Mouse (Mus musculus) neural tube, embryonic 14.5 days (tissue): ENCODE data around the gene Opcml. TPM values are rescaled to one million over a fixed set of nuclear protein-coding genes. Genes with fewer than 3 reads are reported as not detected.

Experiments
- ATAC-seq: fragments of 200-750 bp; cut with Nextera tagmentation; 2 replicates; pipeline ENCODE4 v1.8.0; 2017; ENCODE audit warnings: low read depth, mild to moderate bottlenecking, moderate TSS enrichment, moderate library complexity
- H3K27ac ChIP-seq: fragments of 300-500 bp; sonication (generic); 2 replicates; pipeline ENCODE4 v1.5.1; 2014; ENCODE audit warnings: low read depth, mild to moderate bottlenecking, control low read depth, low read length, moderate library complexity, mixed read lengths
- H3K27me3 ChIP-seq: fragments of 300-500 bp; sonication (generic); 2 replicates; pipeline ENCODE4 v1.6.1; 2014; ENCODE audit warnings: low read length; ENCODE audit not compliant: control insufficient read depth, insufficient read depth
- H3K36me3 ChIP-seq: fragments of 300-500 bp; sonication (generic); 2 replicates; pipeline ENCODE4 v1.6.1; 2014; ENCODE audit warnings: low read length, mixed read lengths; ENCODE audit not compliant: control insufficient read depth, insufficient read depth
- H3K4me1 ChIP-seq: fragments of 300-500 bp; sonication (generic); 2 replicates; pipeline ENCODE4 v1.6.1; 2014; ENCODE audit warnings: low read length; ENCODE audit not compliant: control insufficient read depth, insufficient read depth
- H3K4me2 ChIP-seq: fragments of 300-500 bp; sonication (generic); 2 replicates; pipeline ENCODE4 v1.6.1; 2014; ENCODE audit warnings: mild to moderate bottlenecking, low read depth, low read length, control low read depth
- H3K4me3 ChIP-seq: fragments of 300-500 bp; sonication (generic); 2 replicates; pipeline ENCODE4 v1.5.1; 2014; ENCODE audit warnings: low read depth, low read length, control low read depth, mixed read lengths
- H3K9ac ChIP-seq: fragments of 300-500 bp; sonication (generic); replicated peaks from 2 replicates; pipeline ENCODE4 v1.6.1; 2014; ENCODE audit warnings: low read depth, mild to moderate bottlenecking, control low read depth, low read length, mixed read lengths
- H3K9me3 ChIP-seq: fragments of 300-500 bp; sonication (generic); 2 replicates; pipeline ENCODE4 v1.6.1; 2016; ENCODE audit warnings: low read length; ENCODE audit not compliant: control insufficient read depth
- WGBS: fragments of 180-500 bp; shearing (Covaris S2); extraction: QIAGEN DNeasy Blood & Tissue Kit; methylation state at CpG from one replicate; pipeline ENCODE4 v1.1.7; 2014; 5-methylcytosine and 5-hydroxymethylcytosine counted together
- polyA plus RNA-seq: library from polyadenylated mRNA; unstranded; fragments of >200 nt; fragmentation: Nextera tagmentation; extraction: Ambion mirVana; gene quantifications from 2 replicates; pipeline ENCODE4 v1.2.1, GENCODE M21; 2014

The Opcml gene
- polyA plus RNA-seq, 1 experiment from 2014 or later = 49.3 TPM

DNA sequence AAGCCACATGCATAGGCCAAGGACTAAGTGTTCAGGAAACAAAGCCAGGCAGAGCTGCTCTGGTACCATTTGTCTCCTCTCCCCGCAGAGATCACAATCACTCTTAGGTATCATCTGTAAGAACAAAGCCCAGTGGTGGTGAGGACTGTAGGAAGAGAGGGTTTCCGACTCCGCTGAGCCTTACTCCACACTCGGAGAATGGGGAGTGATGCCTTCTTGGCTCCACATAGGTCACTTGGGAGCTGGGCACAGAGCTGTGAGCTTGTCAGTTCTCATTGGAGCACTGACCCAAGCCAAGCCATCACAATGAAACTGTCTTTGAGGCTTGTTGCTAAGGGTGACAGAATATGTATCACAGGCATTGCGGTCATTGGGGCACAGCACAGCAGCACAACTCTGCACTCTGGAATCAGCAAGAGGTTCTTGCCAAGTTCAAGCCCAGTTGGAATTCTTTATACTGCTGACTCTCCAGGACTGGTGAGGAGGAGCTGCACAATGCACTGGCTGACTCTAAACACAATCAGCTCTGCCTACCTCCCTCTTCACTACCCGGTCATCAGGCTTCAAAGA lies 517.0 kb downstream of the Opcml start:
- H3K4me2 ChIP-seq = no peak overlapping the region
- H3K4me3 ChIP-seq = no peak overlapping the region
- WGBS = 79% methylated on average over 6 of the region's 6 CpGs
- H3K36me3 ChIP-seq = no peaks in the 10 kb centered on the region
- no peaks in the 10 kb centered on the region for H3K4me1 ChIP-seq
- no peak overlapping the region for H3K9ac ChIP-seq
- no peaks in the 10 kb centered on the region for H3K27me3 ChIP-seq
- ATAC-seq = no peak
- H3K27ac ChIP-seq = no peak overlapping the region
- no peaks in the 10 kb centered on the region for H3K9me3 ChIP-seq

DNA sequence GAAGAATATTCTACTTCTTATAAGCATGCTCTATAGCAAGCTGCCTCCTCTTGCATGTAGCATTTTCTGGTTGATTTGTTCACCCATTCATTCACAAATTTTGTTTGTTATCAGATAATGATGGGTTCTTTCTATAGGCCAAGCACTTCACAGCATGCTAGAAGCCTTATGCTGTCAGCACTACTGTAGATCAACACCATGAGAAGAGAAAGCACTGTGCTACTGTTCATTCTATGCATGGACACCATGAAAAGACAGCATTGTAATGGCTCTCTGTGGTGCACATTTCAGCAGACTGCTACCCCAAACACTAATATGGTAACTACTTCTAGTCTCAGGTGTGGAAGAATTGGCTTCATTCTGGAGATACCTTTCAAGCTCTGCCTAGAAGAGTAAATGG lies 527.3 kb downstream of the Opcml start:
- no peak overlapping the region for H3K4me3 ChIP-seq
- H3K9ac ChIP-seq = no peak overlapping the region
- H3K9me3 ChIP-seq = no peaks in the 10 kb centered on the region
- H3K27me3 ChIP-seq = no peaks in the 10 kb centered on the region
- H3K4me2 ChIP-seq = no peak overlapping the region
- no peaks in the 10 kb centered on the region for H3K4me1 ChIP-seq
- no peaks in the 10 kb centered on the region for H3K36me3 ChIP-seq
- no peak for ATAC-seq
- no peak overlapping the region for H3K27ac ChIP-seq

DNA sequence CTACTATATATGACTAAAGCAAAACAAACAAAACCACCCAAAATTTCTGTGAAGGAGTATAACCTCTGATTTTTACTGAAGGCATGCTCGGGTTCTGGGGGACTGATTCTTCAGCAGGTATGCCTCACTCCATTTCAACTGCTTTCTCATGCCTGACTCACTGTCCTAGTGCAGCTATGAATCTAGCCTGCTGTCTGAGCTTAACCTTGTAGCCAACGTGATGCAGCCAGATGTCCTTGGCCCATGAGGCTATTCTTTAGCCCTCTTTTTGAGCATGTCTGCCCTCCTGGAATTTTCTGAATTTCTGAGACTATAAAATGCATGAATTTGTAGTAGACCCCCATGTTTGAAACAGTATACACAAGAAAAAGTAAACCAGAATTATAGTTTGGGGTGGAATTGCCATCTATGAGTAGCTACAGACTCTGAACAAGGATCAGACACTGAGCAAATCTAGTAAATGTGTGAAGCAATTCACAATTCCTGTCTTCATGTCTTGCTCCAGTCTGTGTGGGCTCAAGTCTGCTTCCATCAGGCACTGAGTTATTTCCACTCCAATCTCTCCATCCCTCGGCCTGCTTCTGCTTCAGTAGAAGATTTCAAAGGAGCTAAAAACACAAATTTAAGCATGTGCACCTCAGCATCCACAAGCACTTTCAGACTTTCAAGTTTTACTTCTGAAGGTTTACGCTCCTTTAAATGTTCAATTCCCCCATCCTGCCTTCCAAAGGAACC lies 528.6 kb downstream of the Opcml start:
- Histone ChIP-seq H3K4me2 (no peak overlapping the region), H3K27ac (no peak overlapping the region), H3K9me3 (no peaks in the 10 kb centered on the region), H3K27me3 (no peaks in the 10 kb centered on the region), H3K4me1 (no peaks in the 10 kb centered on the region), H3K4me3 (no peak overlapping the region), H3K9ac (no peak overlapping the region), H3K36me3 (no peaks in the 10 kb centered on the region)
- no peak for ATAC-seq
- 88% methylated on average over 4 of the region's 4 CpGs for WGBS

DNA sequence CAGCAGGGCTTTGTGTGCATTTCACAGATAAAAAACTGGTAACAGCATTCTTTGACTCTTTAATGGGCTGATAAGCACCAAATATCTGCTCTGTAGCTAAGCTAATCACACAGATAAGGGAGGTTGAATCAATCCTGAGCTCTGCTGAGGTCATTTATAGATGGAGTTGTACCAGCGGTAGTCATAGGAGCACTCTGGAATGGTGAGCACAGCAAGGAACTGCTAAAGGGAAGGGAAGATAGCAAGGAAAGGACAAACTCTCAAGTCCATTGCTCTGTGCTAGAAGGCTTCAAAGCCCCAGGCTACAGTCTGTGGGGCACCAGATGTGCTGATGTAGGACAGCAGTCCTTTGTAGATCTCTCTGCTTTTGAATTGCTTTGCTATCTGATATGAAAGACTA lies 529.2 kb downstream of the Opcml start:
- no peak for ATAC-seq
- Histone ChIP-seq H3K27me3 (no peaks in the 10 kb centered on the region), H3K9me3 (no peaks in the 10 kb centered on the region), H3K4me1 (no peaks in the 10 kb centered on the region), H3K4me3 (no peak overlapping the region), H3K4me2 (no peak overlapping the region), H3K27ac (no peak overlapping the region), H3K9ac (no peak overlapping the region), H3K36me3 (no peaks in the 10 kb centered on the region)
- WGBS = 76% methylated on average over 1 of the region's 1 CpGs

DNA sequence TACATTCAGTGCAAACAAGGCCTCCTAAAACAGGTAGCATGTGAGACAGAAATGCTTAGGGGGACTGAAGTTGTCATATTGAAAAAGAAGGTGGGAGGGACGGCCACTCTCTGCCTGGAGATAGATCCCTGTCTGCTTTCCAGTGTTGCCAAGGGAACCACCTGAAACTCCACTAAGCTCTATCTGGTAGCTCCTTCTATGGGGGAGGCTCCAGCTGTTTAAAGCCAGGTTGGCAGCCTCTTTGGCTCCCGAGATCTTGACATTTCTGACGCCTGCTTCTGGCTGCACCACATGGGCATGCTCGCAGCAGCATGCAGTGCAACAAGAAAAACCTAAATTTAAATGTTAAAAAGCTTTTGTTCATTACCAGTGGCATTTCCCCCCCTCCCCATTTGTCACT lies 537.4 kb downstream of the Opcml start:
- Histone ChIP-seq H3K27ac (no peak overlapping the region), H3K4me1 (no peaks in the 10 kb centered on the region), H3K36me3 (no peaks in the 10 kb centered on the region), H3K9me3 (no peaks in the 10 kb centered on the region), H3K4me2 (no peak overlapping the region), H3K4me3 (no peak overlapping the region), H3K27me3 (no peaks in the 10 kb centered on the region), H3K9ac (no peak overlapping the region)
- ATAC-seq = peak; percentile 70
- 31% methylated on average over 4 of the region's 4 CpGs for WGBS

DNA sequence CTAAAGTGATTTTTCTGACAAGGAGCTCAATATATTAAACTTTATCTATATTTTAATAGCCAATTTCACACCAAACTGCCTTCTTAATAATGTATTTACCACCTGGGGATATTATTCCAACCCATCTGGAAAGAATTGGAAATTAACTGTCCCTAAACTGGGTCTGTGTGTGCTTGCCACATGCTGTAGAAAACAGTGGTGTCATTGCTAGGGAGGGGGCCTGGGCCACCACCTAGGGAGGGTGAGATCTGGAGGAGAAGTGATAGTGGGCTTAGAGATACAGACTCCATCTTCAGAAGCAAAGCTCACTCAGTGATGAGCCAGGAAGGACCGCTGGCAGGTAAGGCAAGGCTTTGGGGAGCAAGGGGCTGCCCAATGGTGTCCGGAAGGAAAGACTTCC lies 537.9 kb downstream of the Opcml start:
- no peak overlapping the region for H3K4me2 ChIP-seq
- no peaks in the 10 kb centered on the region for H3K4me1 ChIP-seq
- 91% methylated on average over 2 of the region's 2 CpGs for WGBS
- no peak overlapping the region for H3K4me3 ChIP-seq
- peak; percentile 73 for ATAC-seq
- H3K9ac ChIP-seq = no peak overlapping the region
- no peaks in the 10 kb centered on the region for H3K27me3 ChIP-seq
- H3K36me3 ChIP-seq = no peaks in the 10 kb centered on the region
- no peak overlapping the region for H3K27ac ChIP-seq
- H3K9me3 ChIP-seq = no peaks in the 10 kb centered on the region

DNA sequence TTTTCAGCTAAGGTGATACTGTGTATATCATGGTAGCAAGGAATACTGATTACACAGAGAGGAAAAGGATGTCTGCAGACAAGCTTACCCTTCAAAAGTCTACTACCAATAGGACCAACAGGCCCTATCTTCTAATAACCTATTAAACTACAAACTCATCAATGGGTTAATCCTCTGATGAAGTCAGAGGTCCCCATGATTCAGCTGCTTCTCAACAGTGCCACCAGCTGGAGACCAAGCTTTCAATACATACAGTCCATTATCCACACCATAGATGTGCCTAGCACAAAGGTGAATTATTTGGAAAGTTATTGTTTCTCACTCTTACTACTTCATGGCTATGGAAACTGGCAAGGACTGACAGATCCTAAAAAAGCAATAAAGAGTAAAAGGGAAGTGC lies 538.9 kb downstream of the Opcml start:
- Histone ChIP-seq H3K27ac (no peak overlapping the region), H3K9me3 (no peaks in the 10 kb centered on the region)

DNA sequence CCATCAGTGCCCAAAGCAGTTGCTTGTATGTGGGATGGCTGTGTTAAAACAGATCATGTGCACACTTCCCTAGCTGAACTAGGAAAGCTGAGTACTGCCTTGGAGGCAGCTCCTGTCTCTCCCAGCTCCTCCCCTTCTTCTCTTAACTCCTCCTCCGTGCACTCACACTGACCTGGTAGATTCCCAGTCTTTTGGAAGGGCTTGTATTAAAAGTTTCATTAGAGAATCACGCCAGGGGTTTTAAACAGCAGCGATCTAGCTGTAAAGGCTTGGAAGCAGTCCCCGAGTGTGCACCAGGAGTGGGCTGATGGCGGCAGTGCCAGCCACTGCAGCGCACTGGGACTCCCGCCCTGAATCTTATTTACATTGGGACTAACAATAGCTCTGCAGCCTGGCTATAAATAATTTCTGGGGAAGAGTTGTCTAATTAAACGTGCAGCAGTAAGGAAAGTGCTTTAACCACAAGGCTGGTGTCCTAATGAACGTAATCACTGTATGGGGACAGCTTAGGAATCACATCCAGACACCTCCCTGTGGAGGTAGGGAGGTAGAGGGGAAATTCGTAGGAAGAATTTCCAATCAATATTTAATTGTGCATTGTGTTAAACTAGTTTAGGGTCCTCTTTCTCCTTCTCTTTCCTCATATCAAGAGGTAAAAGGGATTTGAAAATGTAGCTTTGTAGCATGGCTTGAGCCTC lies 546.1 kb downstream of the Opcml start:
- peak; percentile 93 for ATAC-seq
- Histone ChIP-seq H3K27ac (peak overlapping the region; percentile 52; the same call in 1 of the 2 replicates), H3K4me3 (no peak overlapping the region)

More for the DNA sequence above, 538.9 kb downstream of the Opcml start:
- Histone ChIP-seq H3K4me2 (no peak overlapping the region), H3K4me1 (no peaks in the 10 kb centered on the region), H3K9ac (no peak overlapping the region), H3K4me3 (no peak overlapping the region), H3K36me3 (no peaks in the 10 kb centered on the region), H3K27me3 (no peaks in the 10 kb centered on the region)
- ATAC-seq = no peak

DNA sequence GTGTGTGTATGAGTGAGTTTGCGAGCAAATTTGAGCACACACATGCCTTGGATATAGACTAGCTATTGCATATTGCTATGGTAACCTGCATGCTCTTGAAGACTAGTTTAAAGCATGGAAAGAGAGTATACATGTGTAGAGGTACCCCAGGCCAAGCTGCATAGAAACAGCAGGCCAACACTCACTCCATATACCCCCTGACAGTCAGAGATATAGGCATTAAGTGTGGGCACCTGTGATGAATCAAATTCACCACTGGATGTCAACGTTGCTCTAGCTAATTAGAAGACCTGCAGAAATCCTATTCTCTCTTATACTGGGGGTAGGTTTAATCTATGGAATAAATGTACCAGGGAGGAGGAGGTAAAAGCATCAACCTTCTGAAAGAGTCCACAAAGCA lies 547.3 kb downstream of the Opcml start:
- Histone ChIP-seq H3K27me3 (no peaks in the 10 kb centered on the region), H3K4me3 (no peak overlapping the region), H3K27ac (no peak overlapping the region), H3K9ac (no peak overlapping the region), H3K4me2 (no peak overlapping the region), H3K9me3 (no peaks in the 10 kb centered on the region), H3K4me1 (peaks cover 12% of the 10 kb centered on the region; the same call in 1 of the 2 replicates), H3K36me3 (no peaks in the 10 kb centered on the region)
- ATAC-seq = peak; percentile 70; the same call in 1 of the 2 replicates
- 54% methylated on average over 2 of the region's 2 CpGs for WGBS

More for the DNA sequence above, 546.1 kb downstream of the Opcml start:
- Histone ChIP-seq H3K9me3 (no peaks in the 10 kb centered on the region), H3K9ac (no peak overlapping the region; the same call in 1 of the 2 replicates), H3K27me3 (no peaks in the 10 kb centered on the region), H3K4me2 (peak overlapping the region; percentile 26), H3K36me3 (no peaks in the 10 kb centered on the region), H3K4me1 (peaks cover 12% of the 10 kb centered on the region; the same call in 1 of the 2 replicates)
- 8% methylated on average over 10 of the region's 10 CpGs for WGBS
